Mouse (Mus musculus) liver, adult 2 months (tissue): ENCODE measurements at regions not wholly inside any gene's neighbourhood (a gene's known extent, or its start where the extent isn't known, plus 50 kb on each side); places are given as distances from the start of the nearest gene placed in this dataset.

Experiments
- DNase-seq: peaks from one replicate; pipeline ENCODE4 v3.0.0-alpha.2; 2011; ENCODE audit warnings: low read depth, low spot score; ENCODE audit errors: extremely low read depth
- H3K27ac ChIP-seq: fragments of 200-500 bp; replicated peaks from 2 replicates; pipeline ENCODE4 v1.5.1; 2012; ENCODE audit warnings: low read depth, mild to moderate bottlenecking, control low read depth, inconsistent platforms, low read length; ENCODE audit not compliant: insufficient read depth
- H3K27me3 ChIP-seq: fragments of 200-500 bp; 2 replicates; pipeline ENCODE4 v1.6.1; 2012; ENCODE audit warnings: mild to moderate bottlenecking, moderate library complexity, low read length, inconsistent platforms; ENCODE audit not compliant: control insufficient read depth, insufficient read depth
- H3K36me3 ChIP-seq: fragments of 200-500 bp; 2 replicates; pipeline ENCODE4 v1.6.1; 2012; ENCODE audit warnings: low read length, inconsistent platforms; ENCODE audit not compliant: control insufficient read depth, insufficient read depth
- H3K4me1 ChIP-seq: fragments of 200-500 bp; 2 replicates; pipeline ENCODE4 v1.6.1; 2011; ENCODE audit warnings: low read length; ENCODE audit not compliant: control insufficient read depth, insufficient read depth
- H3K4me3 ChIP-seq: fragments of 200-500 bp; 2 replicates; pipeline ENCODE4 v1.5.1; 2011; ENCODE audit warnings: low read depth, mild to moderate bottlenecking, control low read depth, low read length, moderate library complexity; ENCODE audit not compliant: insufficient read depth
- H3K79me2 ChIP-seq: fragments of 200-500 bp; 2 replicates; pipeline ENCODE4 v1.6.1; 2012; ENCODE audit warnings: inconsistent platforms, mild to moderate bottlenecking, low read length, moderate library complexity; ENCODE audit not compliant: control insufficient read depth, insufficient read depth
- H3K9ac ChIP-seq: fragments of 200-500 bp; 2 replicates; pipeline ENCODE4 v1.6.1; 2012; ENCODE audit warnings: low read depth, mild to moderate bottlenecking, control low read depth, inconsistent platforms, low read length
- CTCF ChIP-seq: fragments of 200-500 bp; IDR thresholded peaks from 2 replicates; pipeline ENCODE4 v1.5.1; 2011; ENCODE audit warnings: low read depth, low read length, control low read depth
- POLR2A ChIP-seq: fragments of 200-500 bp; IDR thresholded peaks from 2 replicates; pipeline ENCODE4 v1.6.1; 2011; ENCODE audit warnings: low read length, control low read depth; ENCODE audit not compliant: insufficient read depth; ENCODE audit errors: extremely low read depth
- WGBS: fragments of 180-500 bp; shearing (Covaris S2); methylation state at CpG from one replicate; pipeline ENCODE4 v1.1.7; 2018; 5-methylcytosine and 5-hydroxymethylcytosine counted together

GRCm38 (mm10) chr14:18389390-18389789 lies 57.7 kb upstream of the Ube2e1 start:
- H3K36me3 ChIP-seq, result no peaks in the 10 kb centered on the region
- H3K9ac ChIP-seq, result no peak overlapping the region
- no peak overlapping the region for H3K27ac ChIP-seq
- no peaks in the 10 kb centered on the region for H3K27me3 ChIP-seq
- 93% methylated on average over 6 of the region's 6 CpGs for WGBS
- H3K79me2 ChIP-seq, result no peaks in the 10 kb centered on the region
- TF ChIP-seq POLR2A (no peak), CTCF (no peak)
- no peak for DNase-seq
- H3K4me3 ChIP-seq, result no peak overlapping the region
- H3K4me1 ChIP-seq, result no peaks in the 10 kb centered on the region

- no peaks in the 10 kb centered on the region for H3K36me3 ChIP-seq
- no peak overlapping the region for H3K27ac ChIP-seq
- H3K4me1 ChIP-seq, result no peaks in the 10 kb centered on the region
- 89% methylated on average over 6 of the region's 6 CpGs for WGBS
- TF ChIP-seq POLR2A (no peak), CTCF (no peak)
- H3K4me3 ChIP-seq, result no peak overlapping the region
- H3K27me3 ChIP-seq, result no peaks in the 10 kb centered on the region
- DNase-seq, result no peak
- no peaks in the 10 kb centered on the region for H3K79me2 ChIP-seq
- H3K9ac ChIP-seq, result no peak overlapping the region
These were observed 54.5 kb upstream of the Ube2e1 start for GRCm38 (mm10) chr14:18385953-18386668.
